Mouse (Mus musculus): Measurements from ENCODE around the gene Fuk. TPM values are rescaled to one million over a fixed set of nuclear protein-coding genes. Genes with fewer than 3 reads are reported as not detected.
"Not testable (repeated sequence)": the region's sequence is repeated elsewhere in the genome, so short reads cannot be mapped to it uniquely, and the experiment has no call there.

The Fuk gene
- polyA plus RNA-seq, 1 experiment, result 2.9 TPM

DNA sequence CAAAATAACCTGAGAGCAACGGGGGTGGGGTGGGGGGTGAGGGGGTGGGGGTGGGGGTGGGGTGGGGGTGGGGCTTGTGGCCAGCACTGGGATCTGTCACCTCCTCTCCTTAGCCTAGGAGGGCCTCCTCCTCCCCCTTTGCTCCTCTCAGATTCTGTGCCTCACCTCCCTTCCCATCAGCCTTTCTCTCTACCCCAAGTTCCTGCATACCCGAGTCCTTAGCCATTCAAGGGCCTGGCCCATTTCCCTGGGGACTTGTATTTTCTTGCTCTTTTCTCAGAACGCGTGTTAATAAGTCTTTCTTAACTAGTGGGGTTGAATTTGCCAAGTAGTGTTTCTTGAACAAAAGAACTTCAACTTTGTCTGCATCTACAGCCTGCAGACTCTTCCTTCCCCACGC is 24.4 kb upstream of the Fuk start:
- H3K4me1 ChIP-seq (ENCODE audit: control insufficient read depth, insufficient read depth, insufficient read length, low read length), result peaks cover 15% of the 10 kb centered on the region
- no peak overlapping the region for H3K27ac ChIP-seq (replicated peaks; ENCODE audit: low read depth, low read length)
- no peak overlapping the region for H3K4me3 ChIP-seq (ENCODE audit: insufficient read depth, low read depth, low read length)

DNA sequence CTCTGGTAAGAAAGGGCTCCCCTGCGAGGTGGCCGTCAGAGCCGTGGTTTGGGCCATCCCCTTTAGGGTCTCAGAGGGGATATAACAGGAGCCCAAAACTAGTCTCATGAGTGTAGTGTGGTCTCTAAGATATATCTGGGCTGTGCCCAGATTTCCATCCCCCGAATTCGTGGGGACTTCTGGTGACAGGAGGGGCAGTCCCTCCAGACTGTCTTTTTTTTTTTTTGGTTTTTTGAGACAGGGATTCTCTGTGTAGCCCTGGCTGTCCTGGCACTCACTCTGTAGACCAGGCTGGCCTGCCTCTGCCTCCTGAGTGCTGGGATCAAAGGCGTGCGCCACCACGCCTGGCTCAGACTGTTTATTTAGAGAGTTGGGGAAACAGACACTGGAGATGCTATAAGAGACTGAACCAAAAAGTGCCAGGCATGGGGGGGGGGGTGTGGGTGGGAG is 23.4 kb upstream of the Fuk start:
- H3K4me3 ChIP-seq (ENCODE audit: insufficient read depth, low read depth, low read length), result no peak overlapping the region
- no peak overlapping the region for H3K27ac ChIP-seq (replicated peaks; ENCODE audit: low read depth, low read length)
- peaks cover 15% of the 10 kb centered on the region for H3K4me1 ChIP-seq (ENCODE audit: control insufficient read depth, insufficient read depth, insufficient read length, low read length)

DNA sequence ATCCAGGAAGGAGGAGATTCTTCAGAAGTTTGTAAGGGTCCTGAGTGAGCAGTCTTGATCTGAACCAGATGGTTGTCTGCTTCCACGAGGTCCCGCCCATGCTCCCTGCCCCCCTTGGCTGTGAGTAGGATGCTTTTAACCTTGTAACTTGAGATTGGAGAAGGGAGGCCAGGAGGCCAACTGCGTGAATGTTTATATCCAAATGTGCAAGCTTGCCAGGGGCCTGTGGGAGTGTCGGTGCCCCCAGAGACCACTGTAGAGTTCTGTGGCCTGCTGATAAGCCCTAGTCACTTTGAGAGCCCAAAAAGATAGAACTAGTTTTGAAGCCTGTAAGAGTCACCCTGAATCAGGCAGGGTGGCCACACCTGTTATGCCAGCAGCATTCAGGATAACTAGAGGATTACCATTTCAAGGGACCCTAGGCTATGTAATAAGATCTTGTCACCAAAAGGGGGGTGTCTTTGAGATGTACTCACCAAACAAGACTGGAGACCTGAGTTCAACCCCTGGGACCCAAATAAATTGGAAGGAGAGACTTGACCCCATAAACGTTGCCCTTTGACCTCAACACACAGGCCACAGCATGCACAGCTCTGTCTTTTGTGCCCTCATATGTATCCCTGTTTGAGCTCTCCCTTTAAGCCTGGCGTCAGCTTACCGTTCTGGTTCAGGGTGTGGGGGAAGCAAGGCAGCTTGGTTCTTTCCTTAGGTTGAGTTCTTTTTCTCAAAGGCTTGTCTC is 19.4 kb upstream of the Fuk start:
- H3K4me3 ChIP-seq (ENCODE audit: insufficient read depth, low read depth, low read length), result peak overlapping the region; percentile 75

DNA sequence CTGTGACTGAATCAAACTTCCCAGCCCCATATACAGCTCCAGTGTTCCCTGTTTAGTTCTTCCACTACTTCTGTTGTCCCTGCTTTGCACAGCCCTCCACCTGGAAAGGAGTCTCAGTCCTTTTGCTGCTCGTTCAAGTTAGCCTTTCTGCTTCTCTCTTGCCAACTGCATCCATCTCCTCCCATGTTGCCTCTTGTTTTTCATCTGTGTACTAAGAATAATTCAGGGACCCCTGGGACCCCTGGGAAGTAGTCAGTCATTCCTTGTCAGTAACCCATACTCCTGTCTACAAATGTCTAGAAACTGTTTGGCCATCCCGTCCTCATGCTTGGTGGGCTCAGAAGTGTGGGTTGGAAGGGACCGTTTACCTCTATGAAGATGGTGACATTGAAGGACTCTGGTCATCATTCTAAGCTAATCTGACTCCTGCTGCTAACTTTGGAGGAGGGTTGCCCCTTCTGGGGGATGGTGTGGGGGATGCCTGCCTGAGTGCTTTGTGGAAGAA is 18.5 kb upstream of the Fuk start:
- peak overlapping the region; percentile 46 for H3K27ac ChIP-seq (replicated peaks; ENCODE audit: low read depth, low read length)
- peaks cover 12% of the 10 kb centered on the region; the same call in 1 of the 2 replicates for H3K4me1 ChIP-seq (ENCODE audit: control insufficient read depth, insufficient read depth, insufficient read length, low read length)
- H3K4me3 ChIP-seq (ENCODE audit: insufficient read depth, low read depth, low read length), result peak overlapping the region; percentile 75

More for the DNA sequence above, 19.4 kb upstream of the Fuk start:
- Histone ChIP-seq H3K4me1 (ENCODE audit: control insufficient read depth, insufficient read depth, insufficient read length, low read length) (peaks cover 12% of the 10 kb centered on the region; the same call in 1 of the 2 replicates), H3K27ac (replicated peaks; ENCODE audit: low read depth, low read length) (no peak overlapping the region)

DNA sequence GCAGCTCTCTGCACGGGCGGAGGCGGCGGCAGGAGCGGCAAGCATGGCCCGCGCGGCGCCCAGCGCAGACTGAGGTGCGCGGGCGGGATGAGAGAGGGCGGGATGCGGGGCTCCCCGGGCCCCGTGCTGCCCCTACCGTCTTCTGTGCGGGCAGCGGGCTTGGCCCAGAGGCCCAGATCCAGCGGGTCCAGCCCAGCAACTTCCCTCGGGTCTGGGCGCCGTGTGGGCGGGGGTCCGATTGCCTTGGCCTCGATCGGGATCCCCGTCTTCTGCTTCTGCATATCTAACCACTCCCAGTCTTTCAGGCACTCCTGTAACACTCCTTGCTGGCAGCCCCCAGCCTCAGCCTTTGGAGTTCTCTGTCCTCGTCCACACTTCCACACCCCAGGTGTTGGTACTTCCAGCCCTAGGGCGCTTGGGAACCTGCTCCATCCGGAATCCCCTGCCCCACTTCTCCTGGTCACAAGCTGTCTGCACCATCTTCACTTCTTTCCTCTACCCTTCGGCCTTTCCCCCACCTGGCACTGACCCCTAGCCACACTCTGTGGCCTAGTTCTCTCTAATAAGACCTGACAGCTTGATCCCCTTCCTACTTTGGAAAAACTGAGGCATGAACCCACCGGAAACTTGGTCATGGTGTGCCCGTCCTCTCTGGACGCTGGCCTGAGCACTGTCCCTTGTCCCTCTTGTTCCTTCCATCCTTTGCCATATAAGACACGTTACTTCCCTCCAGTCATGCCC is 17.9 kb upstream of the Fuk start:
- peak overlapping the region; percentile 46 for H3K27ac ChIP-seq (replicated peaks; ENCODE audit: low read depth, low read length)
- peak overlapping the region; percentile 75 for H3K4me3 ChIP-seq (ENCODE audit: insufficient read depth, low read depth, low read length)

DNA sequence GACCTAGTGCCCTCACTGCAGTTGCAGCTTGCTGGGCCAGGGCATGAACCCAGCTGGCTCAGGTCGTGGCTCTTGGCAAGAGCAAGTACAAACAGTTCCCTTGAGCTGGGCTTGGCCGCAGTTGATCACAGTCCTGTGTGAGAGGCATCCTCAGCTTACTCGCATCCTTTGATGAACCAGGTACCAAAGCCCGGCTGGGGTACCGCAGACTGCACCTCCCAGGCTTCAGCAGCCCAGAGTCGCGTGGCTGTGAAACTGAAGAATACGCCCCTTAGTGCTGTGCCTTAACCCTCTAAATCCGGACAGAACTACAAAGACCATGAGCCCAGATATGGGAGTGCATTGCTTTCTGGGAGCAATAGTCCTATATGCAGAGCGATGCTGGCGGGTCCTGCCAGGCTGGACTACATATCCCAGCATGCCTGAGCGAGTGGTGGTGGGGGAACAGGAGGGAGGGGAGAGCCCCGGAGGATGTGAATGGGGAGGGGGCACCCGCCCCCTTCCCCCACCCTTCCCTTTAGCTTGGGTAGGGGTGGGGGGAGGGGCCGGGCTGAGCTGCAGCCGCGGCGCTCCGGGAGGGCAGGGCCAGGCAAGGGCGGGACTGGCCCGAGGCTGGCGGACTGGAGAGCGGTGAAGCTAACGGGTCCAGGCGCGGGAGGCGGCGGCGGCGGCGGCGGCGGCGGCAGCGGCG is 17.2 kb upstream of the Fuk start, which contains the start of gene St3gal2:
Gene St3gal2 (plus strand): TSS at position 582 of the 691 bp plus-strand sequence.
- H3K4me1 ChIP-seq (ENCODE audit: control insufficient read depth, insufficient read depth, insufficient read length, low read length), result peaks cover 12% of the 10 kb centered on the region; the same call in 1 of the 2 replicates
- H3K27ac ChIP-seq (replicated peaks; ENCODE audit: low read depth, low read length), result peak within 1 kb of the TSS; percentile 46
- H3K4me3 ChIP-seq (ENCODE audit: insufficient read depth, low read depth, low read length), result peak within 1 kb of the TSS; percentile 75

More for the DNA sequence above, 17.9 kb upstream of the Fuk start:
- H3K4me1 ChIP-seq (ENCODE audit: control insufficient read depth, insufficient read depth, insufficient read length, low read length), result peaks cover 12% of the 10 kb centered on the region; the same call in 1 of the 2 replicates

DNA sequence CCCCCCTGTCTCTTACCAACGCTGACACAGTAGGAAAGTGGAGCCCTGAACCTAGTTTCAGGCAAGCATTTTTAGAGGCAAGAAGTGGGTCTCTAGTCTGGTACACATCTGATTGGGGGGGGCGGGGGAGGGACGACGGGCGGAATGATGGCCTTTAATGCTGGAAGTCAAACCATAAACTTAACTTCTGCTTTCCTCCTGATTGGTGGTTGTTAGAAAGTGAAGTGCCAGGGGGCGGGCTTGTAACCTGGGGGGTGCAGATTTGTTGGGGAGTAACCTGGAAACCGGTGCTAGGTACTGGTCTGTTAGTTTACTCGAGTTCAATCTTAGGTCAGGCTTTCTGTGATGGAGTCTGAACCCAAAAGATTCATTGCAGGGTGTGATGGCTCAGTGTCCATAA is 16.2 kb upstream of the Fuk start:
- H3K27ac ChIP-seq (replicated peaks; ENCODE audit: low read depth, low read length), result no peak overlapping the region
- no peak overlapping the region for H3K4me3 ChIP-seq (ENCODE audit: insufficient read depth, low read depth, low read length)
- peaks cover 12% of the 10 kb centered on the region; the same call in 1 of the 2 replicates for H3K4me1 ChIP-seq (ENCODE audit: control insufficient read depth, insufficient read depth, insufficient read length, low read length)

DNA sequence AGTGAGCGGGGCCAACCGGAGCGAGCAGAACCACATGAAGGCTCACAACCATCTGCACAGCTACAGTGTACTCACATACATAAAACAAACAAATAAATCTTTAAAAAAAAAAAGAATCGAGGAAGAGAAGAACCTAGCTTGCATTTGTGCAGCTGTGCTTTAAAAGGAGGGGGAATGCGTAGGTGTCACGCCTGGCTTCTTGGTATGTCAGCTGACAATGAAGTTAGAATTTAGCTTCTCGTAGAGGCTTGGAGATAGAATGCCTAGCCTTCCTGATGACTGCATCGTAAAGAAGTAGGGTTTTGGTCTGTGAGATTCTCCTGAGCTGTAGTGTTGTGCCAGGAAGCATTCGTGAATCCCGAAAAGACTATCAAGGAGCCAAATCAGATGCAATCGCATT is 15.7 kb upstream of the Fuk start:
- no peak overlapping the region for H3K27ac ChIP-seq (replicated peaks; ENCODE audit: low read depth, low read length)
- H3K4me1 ChIP-seq (ENCODE audit: control insufficient read depth, insufficient read depth, insufficient read length, low read length), result peaks cover 12% of the 10 kb centered on the region; the same call in 1 of the 2 replicates
- no peak overlapping the region for H3K4me3 ChIP-seq (ENCODE audit: insufficient read depth, low read depth, low read length)

DNA sequence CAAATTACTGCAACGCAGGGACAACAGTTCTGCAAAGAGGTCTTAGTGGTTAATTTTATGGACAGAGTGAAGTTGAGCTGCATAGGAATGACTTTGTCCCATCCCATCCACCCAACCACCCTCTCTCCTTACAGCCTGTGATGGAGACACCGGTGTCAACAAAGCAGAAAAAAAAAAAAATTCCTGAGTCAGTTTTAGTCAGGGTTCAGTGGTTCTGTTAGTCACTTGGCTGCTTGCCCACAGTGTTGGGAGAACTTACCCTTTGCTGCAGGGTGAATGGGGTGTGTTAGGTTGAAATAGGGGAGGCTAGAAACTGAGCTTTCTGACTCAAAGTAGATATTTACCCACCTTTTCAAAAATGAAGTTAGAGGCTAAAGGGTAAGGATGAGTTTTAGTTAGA is 15.1 kb upstream of the Fuk start:
- Histone ChIP-seq H3K4me1 (ENCODE audit: control insufficient read depth, insufficient read depth, insufficient read length, low read length) (peaks cover 12% of the 10 kb centered on the region; the same call in 1 of the 2 replicates), H3K27ac (replicated peaks; ENCODE audit: low read depth, low read length) (no peak overlapping the region), H3K4me3 (ENCODE audit: insufficient read depth, low read depth, low read length) (no peak overlapping the region)

DNA sequence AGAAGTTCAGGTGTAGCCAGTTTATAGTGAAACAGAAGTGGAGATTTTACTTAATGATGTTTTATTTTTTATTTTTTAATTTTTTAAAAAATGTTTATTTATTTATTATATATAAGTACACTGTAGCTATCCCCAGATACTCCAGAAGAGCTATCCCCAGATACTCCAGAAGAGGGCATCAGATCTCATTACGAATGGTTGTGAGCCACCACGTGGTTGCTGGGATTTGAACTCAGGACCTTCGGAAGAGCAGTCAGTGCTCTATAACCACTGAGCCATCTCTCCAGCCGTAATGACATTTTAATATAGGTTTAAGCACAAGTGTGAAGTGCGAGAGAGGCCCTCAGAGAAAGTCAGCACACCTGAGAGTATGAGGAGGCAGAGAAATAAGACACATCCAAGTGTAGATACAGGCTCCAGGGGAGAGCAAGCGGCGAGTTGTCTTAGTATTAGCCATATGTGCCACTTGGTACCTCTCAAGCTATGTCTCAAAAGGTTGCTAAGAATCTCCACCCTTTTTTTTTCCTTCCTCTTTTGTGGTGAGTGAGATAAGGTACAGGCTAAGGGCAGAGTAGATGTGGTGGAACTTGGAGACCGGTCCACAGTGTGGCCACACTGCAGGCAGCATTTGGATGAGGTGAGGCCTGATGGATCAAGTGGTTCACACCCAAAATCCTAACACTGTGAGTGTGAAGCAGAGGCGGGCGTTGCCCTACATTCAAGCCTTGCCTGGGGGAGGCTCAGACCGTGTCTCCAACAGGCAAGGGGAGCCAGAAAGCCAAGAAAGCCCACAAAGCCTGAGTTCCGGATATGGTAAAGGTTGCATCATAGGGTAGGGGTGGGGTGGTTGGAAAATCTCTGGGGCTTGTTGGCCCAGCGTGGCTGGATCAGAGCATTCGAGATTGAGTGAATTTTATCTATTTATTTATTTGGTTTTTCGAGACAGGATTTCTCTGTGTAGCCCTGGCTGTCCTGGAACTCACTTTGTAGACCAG is 9.6 kb upstream of the Fuk start:
- no peaks in the 10 kb centered on the region for H3K4me1 ChIP-seq (ENCODE audit: control insufficient read depth, insufficient read depth, insufficient read length, low read length)
- no peak overlapping the region for H3K27ac ChIP-seq (replicated peaks; ENCODE audit: low read depth, low read length)
- no peak overlapping the region for H3K4me3 ChIP-seq (ENCODE audit: insufficient read depth, low read depth, low read length)

DNA sequence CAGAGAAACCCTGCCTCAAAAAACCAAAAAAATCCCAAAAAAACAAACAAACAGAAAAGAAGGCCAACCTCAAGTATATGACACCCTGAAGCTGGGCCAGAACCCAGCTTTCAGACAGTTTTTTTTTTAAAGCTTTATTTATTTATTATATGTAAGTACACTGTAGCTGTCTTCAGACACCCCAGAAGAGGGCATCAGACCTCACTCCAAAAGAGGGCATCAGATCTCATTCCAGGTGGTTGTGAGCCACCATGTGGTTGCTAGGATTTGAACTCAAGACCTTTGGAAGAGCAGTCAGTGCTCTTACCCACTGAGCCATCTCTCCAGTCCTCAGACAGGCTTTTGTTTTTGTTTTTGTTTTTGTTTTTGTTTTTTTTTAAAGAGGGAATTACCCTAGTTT is 7.6 kb upstream of the Fuk start:
- not testable (repeated sequence) for H3K4me1 ChIP-seq (ENCODE audit: control insufficient read depth, insufficient read depth, insufficient read length, low read length); H3K27ac ChIP-seq (replicated peaks; ENCODE audit: low read depth, low read length); H3K4me3 ChIP-seq (ENCODE audit: insufficient read depth, low read depth, low read length)

DNA sequence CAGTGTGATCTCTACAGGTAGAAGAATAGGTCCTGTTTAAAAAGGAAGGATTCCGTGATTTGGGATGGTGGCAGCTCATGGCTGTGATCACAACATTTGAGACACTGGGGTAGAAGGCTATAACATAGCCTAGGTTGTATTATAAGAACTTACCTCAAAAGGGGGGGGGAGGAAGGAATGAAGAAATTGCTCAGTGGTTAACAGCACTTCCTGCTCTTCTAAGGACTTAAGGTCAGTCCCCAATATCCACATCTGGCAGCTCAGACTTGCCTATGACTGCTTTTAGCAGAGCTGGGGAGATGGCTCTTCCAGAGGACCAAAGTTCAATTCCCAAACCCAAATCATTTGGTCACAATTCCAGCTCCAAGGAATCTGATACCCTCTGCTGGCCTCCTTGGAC is 4.4 kb upstream of the Fuk start:
- Histone ChIP-seq H3K27ac (replicated peaks; ENCODE audit: low read depth, low read length) (no peak overlapping the region), H3K4me1 (ENCODE audit: control insufficient read depth, insufficient read depth, insufficient read length, low read length) (no peaks in the 10 kb centered on the region), H3K4me3 (ENCODE audit: insufficient read depth, low read depth, low read length) (no peak overlapping the region)

DNA sequence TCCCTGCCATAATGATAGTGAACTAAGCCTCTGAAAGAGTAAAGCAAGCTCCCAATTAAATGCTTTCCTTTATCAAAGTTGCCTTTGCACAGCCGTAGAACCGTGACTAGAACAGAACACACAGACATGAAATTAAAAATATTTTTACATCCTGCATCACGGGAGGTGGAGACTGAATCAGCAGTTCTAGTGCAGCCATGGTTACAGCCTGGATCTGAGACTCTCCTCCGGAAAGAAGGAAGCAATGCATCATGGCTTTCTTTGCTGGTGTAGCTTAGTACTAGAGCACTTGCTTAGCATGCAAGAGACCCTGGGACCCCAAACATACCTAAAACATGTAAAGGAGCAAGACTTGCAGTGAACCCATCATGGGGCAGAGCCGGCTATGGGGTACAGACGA is 3.1 kb upstream of the Fuk start:
- H3K27ac ChIP-seq (replicated peaks; ENCODE audit: low read depth, low read length), result no peak overlapping the region
- H3K4me3 ChIP-seq (ENCODE audit: insufficient read depth, low read depth, low read length), result no peak overlapping the region
- H3K4me1 ChIP-seq (ENCODE audit: control insufficient read depth, insufficient read depth, insufficient read length, low read length), result no peaks in the 10 kb centered on the region

DNA sequence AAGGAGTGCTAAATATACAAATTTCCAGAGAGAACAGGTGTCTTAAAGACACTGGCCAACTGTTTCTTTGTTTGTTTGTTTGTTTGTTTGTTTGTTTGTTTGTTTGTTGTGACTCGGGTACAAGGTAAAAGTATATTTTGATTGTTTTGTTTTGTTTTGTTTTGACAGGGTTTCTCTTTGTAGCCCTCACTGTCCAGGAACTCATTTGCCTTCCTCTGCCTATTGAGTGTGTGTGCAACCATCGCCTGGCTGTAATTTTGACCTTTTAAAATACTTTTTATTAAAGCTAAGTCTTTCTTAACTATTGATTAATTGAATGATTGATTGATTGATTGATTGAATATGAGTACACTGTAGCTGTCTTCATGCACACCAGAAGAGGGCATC is 284 bp upstream of the Fuk start:
- Histone ChIP-seq H3K27ac (replicated peaks; ENCODE audit: low read depth, low read length) (no peak overlapping the region), H3K4me1 (ENCODE audit: control insufficient read depth, insufficient read depth, insufficient read length, low read length) (no peaks in the 10 kb centered on the region), H3K4me3 (ENCODE audit: insufficient read depth, low read depth, low read length) (peak overlapping the region; percentile 89; the same call in 1 of the 2 replicates)

All from brown adipose tissue, adult 24 weeks (tissue).